Mouse (Mus musculus) layer of hippocampus, adult 8-10 months (tissue): ENCODE measurements at regions not wholly inside any gene's neighbourhood (a gene's known extent, or its start where the extent isn't known, plus 50 kb on each side); places are given as distances from the start of the nearest gene placed in this dataset.
"Not testable (repeated sequence)": the region's sequence is repeated elsewhere in the genome, so short reads cannot be mapped to it uniquely, and the experiment has no call there.

ENCODE experiments used
- DNase-seq, 2 experiments: peaks; one replicate each; pipeline ENCODE4 v3.0.0; 2022; ENCODE audit warnings: low spot score in 2 of 2

DNA sequence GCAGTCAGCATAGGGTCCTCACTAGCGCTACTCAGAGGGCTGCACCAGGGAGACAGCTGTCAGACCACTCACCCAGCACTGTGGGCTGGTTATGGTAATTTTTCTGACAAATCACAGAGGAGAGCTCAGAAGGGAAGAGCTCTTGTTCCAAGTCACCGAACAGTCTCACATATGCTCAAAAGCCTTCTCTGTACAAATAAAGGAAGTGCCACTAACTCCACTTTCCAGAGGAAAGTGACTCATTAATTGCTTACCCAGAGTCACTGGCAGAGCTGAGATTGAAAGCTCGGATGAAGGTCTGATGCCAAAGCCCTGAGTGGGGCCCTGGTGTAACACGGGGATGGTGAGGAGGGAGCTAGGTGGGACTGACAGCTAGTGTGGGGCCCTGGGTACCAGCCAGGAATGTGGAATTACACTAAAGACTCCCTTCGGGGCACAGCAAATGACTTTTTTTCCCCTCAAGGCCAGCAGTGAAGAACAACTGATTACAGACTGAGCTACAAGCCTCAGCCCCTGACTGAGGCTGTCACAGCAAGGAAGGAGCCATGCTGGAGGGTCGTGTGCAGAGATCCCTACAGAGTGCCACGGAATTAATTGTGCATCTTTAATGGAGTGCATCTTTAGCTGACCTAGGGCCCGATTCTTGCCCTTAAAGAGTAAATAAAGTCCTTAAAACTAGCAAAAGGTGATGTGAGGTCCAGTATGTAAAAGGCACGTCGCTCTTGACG lies 155.6 kb upstream of the Ubl3 start:
- DNase-seq = peak; percentile 9 to 17

GRCm38 (mm10) chr5:148707335-148707734 lies 154.7 kb upstream of the Ubl3 start:
- DNase-seq = no peak

DNA sequence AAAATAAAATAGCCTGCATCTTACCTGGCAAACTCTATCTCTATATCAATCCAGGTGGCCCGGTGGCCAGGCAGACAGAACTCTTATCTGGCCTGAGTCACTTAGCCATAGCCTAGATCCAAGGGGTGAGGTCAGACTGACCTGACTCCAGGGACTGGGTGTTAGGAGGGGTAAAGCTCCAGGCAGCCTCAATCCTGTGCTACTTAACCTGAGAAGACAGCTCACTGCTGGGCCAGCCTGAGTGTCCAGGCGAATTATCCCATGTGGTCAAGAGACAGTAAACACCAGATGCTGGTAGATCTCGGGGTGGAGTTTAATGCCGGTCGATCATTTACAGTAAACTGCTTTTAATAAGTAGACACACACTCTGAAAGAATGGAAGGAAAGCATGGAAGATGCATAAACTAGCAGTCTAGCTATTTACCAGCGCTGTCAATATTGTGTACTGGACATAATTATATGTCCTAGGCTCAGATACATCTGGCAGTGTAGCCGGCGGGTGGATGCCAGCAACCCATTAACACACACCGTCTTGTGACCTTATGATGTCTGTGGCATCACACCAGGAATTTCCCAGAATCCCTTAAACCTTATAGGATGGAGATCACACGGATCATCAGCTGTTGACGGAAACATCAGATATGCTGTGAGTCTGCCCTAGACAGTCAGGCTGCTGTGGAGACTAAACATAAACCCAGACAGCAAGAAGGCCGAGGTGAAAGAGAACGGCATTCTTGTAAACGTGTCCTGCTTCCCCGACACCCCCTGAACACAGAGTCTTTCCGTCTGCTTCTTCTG lies 153.9 kb upstream of the Ubl3 start:
- DNase-seq = no peak

- DNase-seq = no peak
Observed at GRCm38 (mm10) chr5:148704769-148705168, 152.2 kb upstream of the Ubl3 start.

DNA sequence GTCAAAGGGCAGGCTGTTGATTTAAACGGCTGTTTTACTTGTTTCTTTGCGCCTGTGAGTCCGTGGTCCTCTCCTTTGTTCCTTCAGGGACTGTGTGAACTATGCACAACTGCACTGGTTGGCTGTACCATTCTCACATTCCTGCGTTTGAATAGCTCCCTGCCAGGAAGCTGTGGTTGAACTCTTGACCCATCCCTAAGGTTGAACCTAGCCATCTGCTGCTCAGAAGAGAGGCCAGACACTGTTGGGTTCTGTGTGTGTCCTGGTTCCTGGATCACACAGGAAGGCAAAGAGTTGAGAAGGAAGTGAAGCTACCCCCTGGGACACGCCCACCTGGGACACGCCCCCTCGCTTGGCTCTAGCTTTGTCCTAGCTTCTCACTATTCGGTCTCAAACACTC lies 149.3 kb upstream of the Ubl3 start:
- DNase-seq = no peak

DNA sequence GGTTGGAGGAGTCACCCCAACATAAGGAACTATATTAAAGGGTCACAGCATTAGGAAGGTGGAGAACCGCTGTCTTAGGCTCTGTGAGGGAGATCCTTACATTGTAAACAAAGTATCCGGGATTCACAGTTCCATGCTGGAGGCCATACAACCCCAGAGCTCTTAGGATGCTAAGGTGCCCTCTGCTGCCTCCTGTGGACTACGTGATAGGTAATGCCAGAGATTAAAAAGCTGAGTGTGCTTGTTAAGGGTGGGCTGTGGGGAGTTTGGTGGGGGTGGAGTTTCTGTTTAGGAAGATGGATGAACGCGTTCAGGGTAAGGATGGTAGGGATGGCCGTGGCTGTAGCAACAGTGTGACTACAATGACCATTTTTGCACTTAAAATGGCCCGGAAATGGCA lies 148.4 kb upstream of the Ubl3 start:
- DNase-seq = no peak

DNA sequence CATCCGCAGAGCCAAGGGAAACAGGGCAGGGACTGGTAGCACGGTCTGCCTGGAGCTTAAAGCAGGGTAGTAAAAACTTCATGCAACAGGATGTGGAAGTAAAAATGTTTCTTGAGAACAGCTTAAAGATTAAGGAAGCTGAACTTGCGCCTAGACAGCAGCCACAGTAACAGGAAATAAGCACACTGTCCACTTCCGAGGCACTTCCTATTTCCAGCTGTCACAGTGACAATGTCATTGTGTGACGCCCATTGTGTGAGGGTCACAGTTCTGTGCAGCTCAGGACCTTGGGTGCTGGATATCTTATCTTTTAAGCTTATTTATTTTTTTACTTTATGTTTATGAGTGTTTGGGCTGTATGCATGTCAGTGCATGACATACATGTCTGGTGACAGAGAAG lies 147.7 kb upstream of the Ubl3 start:
- DNase-seq = no peak

- peak in 1 of 2 experiments; percentile 19 for DNase-seq
Observed at GRCm38 (mm10) chr5:148697631-148698368, 145.2 kb upstream of the Ubl3 start.

GRCm38 (mm10) chr5:148694352-148694751 lies 141.8 kb upstream of the Ubl3 start:
- DNase-seq = no peak

DNA sequence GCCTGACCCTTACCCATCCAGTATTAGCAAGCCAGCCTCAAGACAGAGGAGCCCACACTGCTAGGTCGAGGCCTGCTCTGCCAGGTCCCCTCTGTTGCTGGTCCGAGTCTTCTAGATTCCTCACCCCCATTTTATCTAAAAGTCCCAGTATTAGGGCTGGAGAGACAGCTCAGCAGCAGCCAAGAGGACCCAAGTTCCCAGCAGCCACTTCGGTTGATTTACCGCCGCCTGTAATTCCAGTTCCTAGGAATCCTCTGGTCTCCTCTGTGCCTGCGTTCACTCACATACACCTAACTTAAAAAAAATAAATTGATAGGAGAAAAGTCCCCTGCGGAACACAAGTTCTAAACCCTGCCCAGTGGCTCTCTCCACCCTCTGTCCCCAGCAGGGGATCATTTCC lies 138.9 kb upstream of the Ubl3 start:
- DNase-seq = no peak

DNA sequence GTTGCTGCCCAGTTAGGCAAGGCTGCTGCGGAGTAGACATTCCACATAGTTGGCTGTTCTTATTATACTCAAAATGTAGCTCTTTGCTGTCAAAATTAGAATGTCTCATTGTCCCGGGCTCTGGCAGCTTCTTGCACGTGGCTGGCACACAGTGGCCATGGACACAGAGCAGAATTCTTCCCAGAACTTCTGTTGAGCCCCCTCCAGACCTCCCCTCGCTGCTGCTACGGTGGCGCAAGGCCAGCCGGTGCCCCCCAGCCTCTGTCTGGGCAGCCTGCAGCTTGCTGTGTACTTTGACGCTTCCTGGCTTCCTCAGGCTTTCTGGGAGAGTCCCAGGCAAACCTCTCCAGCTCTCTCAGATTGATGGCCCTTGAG lies 138.2 kb upstream of the Ubl3 start:
- DNase-seq = no peak

- DNase-seq = no peak
Observed at GRCm38 (mm10) chr5:148690158-148690822, 137.7 kb upstream of the Ubl3 start.

GRCm38 (mm10) chr5:148689297-148689696 lies 136.7 kb upstream of the Ubl3 start:
- no peak for DNase-seq

- DNase-seq = peak in 1 of 2 experiments; percentile 35
Observed at GRCm38 (mm10) chr5:148688501-148688900, 135.9 kb upstream of the Ubl3 start.

- DNase-seq = no peak
Observed at GRCm38 (mm10) chr5:148687827-148688226, 135.2 kb upstream of the Ubl3 start.

DNA sequence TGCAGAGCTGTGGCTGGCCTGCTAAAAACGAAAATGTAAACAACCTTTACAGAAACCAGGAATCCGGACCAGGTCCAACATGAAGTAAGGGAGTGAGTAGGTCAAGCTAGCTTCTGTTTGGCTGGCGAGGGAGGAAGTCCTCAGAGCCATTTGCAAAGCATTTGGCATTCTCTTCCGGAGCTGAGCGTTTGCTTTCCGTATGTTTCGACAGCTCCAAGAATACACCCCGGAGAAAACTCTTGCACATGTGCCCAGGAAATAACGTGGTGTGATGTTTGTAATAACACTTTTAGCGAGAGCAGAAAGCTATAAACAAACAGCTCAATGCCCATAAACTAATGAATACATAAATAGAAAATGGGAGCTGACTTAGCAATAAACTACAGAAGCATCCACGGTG lies 131.6 kb upstream of the Ubl3 start:
- DNase-seq = no peak

GRCm38 (mm10) chr5:148682553-148682952 lies 130.0 kb upstream of the Ubl3 start:
- no peak for DNase-seq

- DNase-seq = no peak
Observed at GRCm38 (mm10) chr5:148680341-148680740, 127.8 kb upstream of the Ubl3 start.

GRCm38 (mm10) chr5:148679586-148679985 lies 127.0 kb upstream of the Ubl3 start:
- no peak for DNase-seq

DNA sequence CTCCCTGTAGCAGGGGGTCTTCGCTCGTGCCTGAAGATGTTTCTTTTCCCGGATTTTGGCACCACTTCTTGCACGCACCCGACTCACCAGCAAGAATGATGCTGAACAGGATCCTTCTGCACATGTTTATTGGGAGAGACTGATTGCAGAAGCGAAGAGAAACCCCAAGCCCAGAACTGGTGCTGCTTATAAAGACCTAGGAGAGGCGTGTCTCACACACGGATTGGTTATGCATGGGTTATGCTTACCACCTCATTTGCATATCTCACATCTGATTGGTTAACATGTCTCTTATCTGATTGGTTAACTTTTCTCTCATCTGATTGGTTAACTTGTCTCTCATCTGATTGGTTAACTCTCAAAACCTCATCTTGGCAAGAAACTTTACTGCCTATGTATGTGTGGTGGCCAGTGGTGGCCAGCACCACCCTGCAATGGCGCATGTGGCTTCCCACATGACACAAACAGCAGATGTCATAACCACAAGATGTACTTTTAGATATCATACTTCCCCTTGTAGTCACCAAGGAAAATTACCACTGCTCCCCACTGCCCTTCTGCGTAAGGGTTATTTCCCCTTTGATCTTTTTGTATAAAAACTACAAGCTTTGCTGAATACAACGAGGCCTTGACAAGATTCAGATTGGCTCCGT lies 125.8 kb upstream of the Ubl3 start:
- not testable (repeated sequence) for DNase-seq

DNA sequence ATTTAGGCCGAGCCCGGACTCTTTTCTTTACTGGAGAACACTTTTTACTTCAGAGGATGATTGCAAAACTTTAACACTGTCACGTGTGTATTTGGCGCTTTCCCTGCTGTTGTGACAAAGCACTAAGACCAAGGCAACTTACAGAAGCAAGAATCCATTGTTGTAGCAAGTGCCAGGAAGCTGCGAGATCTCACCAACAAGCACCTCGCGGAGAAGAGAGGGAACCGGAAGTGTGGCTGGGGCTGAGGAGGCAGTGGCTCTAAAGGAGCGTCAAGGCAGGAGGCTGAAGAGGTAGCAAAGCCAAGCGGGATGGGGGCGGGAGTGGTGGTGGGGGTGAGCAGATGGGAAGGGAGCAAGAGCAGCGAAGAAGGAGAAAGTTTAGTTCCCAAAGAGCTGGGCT lies 121.7 kb upstream of the Ubl3 start:
- DNase-seq = no peak
